Mouse (Mus musculus) mouse embryonic stem cell (cell line): Measurements from ENCODE around the gene Prg3.

ENCODE experiments used
- in situ Hi-C, 2 experiments: fragments of 300-500 bp; cut with MboI; formaldehyde crosslinking; loops; 1 replicate in 1 of 2; 3 replicates in 1 of 2; pipeline ENCODE4 v1.14.3; 2019 to 2020; ENCODE audit warnings: low sequenced_read_pairs in 2 of 2, low pct_unique_long_range_greater_than_20kb in 1 of 2, mixed read lengths in 1 of 2; ENCODE audit not compliant: unreplicated experiment in 1 of 2

Gene Prg3

GRCm38 (mm10) chr2:84967318-84967991 lies 20.6 kb upstream of the Prg3 start:
- in situ Hi-C loops: no loop called here

GRCm38 (mm10) chr2:84975580-84975979 lies 12.4 kb upstream of the Prg3 start:
- in situ Hi-C loops: no loop called here

GRCm38 (mm10) chr2:84980188-84980587 lies 7.8 kb upstream of the Prg3 start, which contains the start of gene Prg2:
TSS of gene Prg2 (plus strand) at chr2:84980461.
- in situ Hi-C loops: no loop called here

GRCm38 (mm10) chr2:84996376-84996775 lies 8.4 kb downstream of the Prg3 start:
- in situ Hi-C loops: no loop called here

- in situ Hi-C loops: loop anchor here in 1 of 2 experiments (10.0 kb wide), 1 partner anchor 125 kb away; no protein-coding TSS in a partner anchor
Observed at GRCm38 (mm10) chr2:84999486-85000181, 11.6 kb downstream of the Prg3 start.

- in situ Hi-C loops: loop anchor here in 1 of 2 experiments (10.0 kb wide), 1 partner anchor 127 kb away; no protein-coding TSS in a partner anchor
Observed at GRCm38 (mm10) chr2:85001497-85001896, 13.5 kb downstream of the Prg3 start.

- in situ Hi-C loops: loop anchor here in 1 of 2 experiments (10.0 kb wide), 1 partner anchor 128 kb away; no protein-coding TSS in a partner anchor
Observed at GRCm38 (mm10) chr2:85002575-85002974, 14.6 kb downstream of the Prg3 start.

- in situ Hi-C loops: loop anchor here in 1 of 2 experiments (10.0 kb wide), 1 partner anchor 130 kb away; no protein-coding TSS in a partner anchor
Observed at GRCm38 (mm10) chr2:85004341-85004740, 16.3 kb downstream of the Prg3 start.

- in situ Hi-C loops: loop anchor here in 1 of 2 experiments (10.0 kb wide), 1 partner anchor 132 kb away; no protein-coding TSS in a partner anchor
Observed at GRCm38 (mm10) chr2:85006600-85006999, 18.6 kb downstream of the Prg3 start.

GRCm38 (mm10) chr2:85007729-85008128 lies 19.7 kb downstream of the Prg3 start:
- in situ Hi-C loops: loop anchor here in 1 of 2 experiments (10.0 kb wide), 1 partner anchor 133 kb away; no protein-coding TSS in a partner anchor

- in situ Hi-C loops: loop anchor here in 1 of 2 experiments (10.0 kb wide), 1 partner anchor 134 kb away; no protein-coding TSS in a partner anchor
Observed at GRCm38 (mm10) chr2:85009212-85009611, 21.2 kb downstream of the Prg3 start.

- in situ Hi-C loops: no loop called here
Observed at GRCm38 (mm10) chr2:85011906-85012604, 24.0 kb downstream of the Prg3 start.

- in situ Hi-C loops: no loop called here
Observed at GRCm38 (mm10) chr2:85012679-85013078, 24.7 kb downstream of the Prg3 start.

- in situ Hi-C loops: no loop called here
Observed at GRCm38 (mm10) chr2:85013826-85014587, 26.0 kb downstream of the Prg3 start.

- in situ Hi-C loops: no loop called here
Observed at GRCm38 (mm10) chr2:85014588-85014982, 26.6 kb downstream of the Prg3 start.

GRCm38 (mm10) chr2:85022043-85022442 lies 34.0 kb downstream of the Prg3 start:
- in situ Hi-C loops: loop anchor here in 1 of 2 experiments (10.0 kb wide), 1 partner anchor 223 kb away; no protein-coding TSS in a partner anchor

- in situ Hi-C loops: loop anchor here in 1 of 2 experiments (10.0 kb wide), 1 partner anchor 219 kb away; no protein-coding TSS in a partner anchor
Observed at GRCm38 (mm10) chr2:85026178-85026577, 38.2 kb downstream of the Prg3 start.

GRCm38 (mm10) chr2:85027281-85027680 lies 39.3 kb downstream of the Prg3 start:
- in situ Hi-C loops: loop anchor here in 1 of 2 experiments (10.0 kb wide), 1 partner anchor 218 kb away; no protein-coding TSS in a partner anchor
